Mouse (Mus musculus): Measurements from ENCODE around the gene Cnot2. TPM values are rescaled to one million over a fixed set of nuclear protein-coding genes. Genes with fewer than 3 reads are reported as not detected.
"Not testable (repeated sequence)": the region's sequence is repeated elsewhere in the genome, so short reads cannot be mapped to it uniquely, and the experiment has no call there.

The Cnot2 gene
- 10 to 100 TPM; 87.0 to 90.6 TPM for total RNA-seq (2021)

- DNase-seq = peak; percentile 93 to 94
Measured at GRCm38 (mm10) chr10:116581369-116581718, at the start of gene Cnot2. TSS of gene Cnot2 (minus strand) at chr10:116581511.

GRCm38 (mm10) chr10:116628926-116629325, 47.6 kb upstream of the Cnot2 start:
- no peak for DNase-seq

GRCm38 (mm10) chr10:116626009-116626408, 44.7 kb upstream of the Cnot2 start:
- DNase-seq = no peak

GRCm38 (mm10) chr10:116613250-116613649, 31.9 kb upstream of the Cnot2 start:
- DNase-seq = not testable (repeated sequence)

GRCm38 (mm10) chr10:116604905-116605162, 23.5 kb upstream of the Cnot2 start:
- no peak for DNase-seq

- no peak for DNase-seq
Measured at GRCm38 (mm10) chr10:116604081-116604904, 23.0 kb upstream of the Cnot2 start.

GRCm38 (mm10) chr10:116599056-116599850, 17.9 kb upstream of the Cnot2 start:
- DNase-seq = no peak

GRCm38 (mm10) chr10:116582738-116583137, 1.4 kb upstream of the Cnot2 start:
- no peak for DNase-seq

GRCm38 (mm10) chr10:116581719-116582481, 589 bp upstream of the Cnot2 start:
- no peak for DNase-seq

- DNase-seq = peak in 1 of 2 experiments; percentile 42
Measured at GRCm38 (mm10) chr10:116580591-116581358, 536 bp downstream of the Cnot2 start.

GRCm38 (mm10) chr10:116579478-116579877, 1.8 kb downstream of the Cnot2 start:
- no peak for DNase-seq

- DNase-seq = no peak
Measured at GRCm38 (mm10) chr10:116578375-116578774, 2.9 kb downstream of the Cnot2 start.

GRCm38 (mm10) chr10:116577181-116577580, 4.1 kb downstream of the Cnot2 start:
- no peak for DNase-seq

GRCm38 (mm10) chr10:116576071-116576470, 5.2 kb downstream of the Cnot2 start:
- not testable (repeated sequence) for DNase-seq

GRCm38 (mm10) chr10:116570526-116570925, 10.8 kb downstream of the Cnot2 start:
- no peak for DNase-seq

GRCm38 (mm10) chr10:116568539-116568938, 12.8 kb downstream of the Cnot2 start:
- DNase-seq = no peak

- DNase-seq = no peak
Measured at GRCm38 (mm10) chr10:116567491-116568405, 13.6 kb downstream of the Cnot2 start.

- not testable (repeated sequence) for DNase-seq
Measured at GRCm38 (mm10) chr10:116566492-116566891, 14.8 kb downstream of the Cnot2 start.

- no peak for DNase-seq
Measured at GRCm38 (mm10) chr10:116564828-116565602, 16.3 kb downstream of the Cnot2 start.

Measured in layer of hippocampus, postnatal 36 days (tissue).